Mouse (Mus musculus): ENCODE measurements at regions not wholly inside any gene's neighbourhood (a gene's known extent, or its start where the extent isn't known, plus 50 kb on each side); places are given as distances from the start of the nearest gene placed in this dataset.
"Not testable (repeated sequence)": the region's sequence is repeated elsewhere in the genome, so short reads cannot be mapped to it uniquely, and the experiment has no call there.

DNA sequence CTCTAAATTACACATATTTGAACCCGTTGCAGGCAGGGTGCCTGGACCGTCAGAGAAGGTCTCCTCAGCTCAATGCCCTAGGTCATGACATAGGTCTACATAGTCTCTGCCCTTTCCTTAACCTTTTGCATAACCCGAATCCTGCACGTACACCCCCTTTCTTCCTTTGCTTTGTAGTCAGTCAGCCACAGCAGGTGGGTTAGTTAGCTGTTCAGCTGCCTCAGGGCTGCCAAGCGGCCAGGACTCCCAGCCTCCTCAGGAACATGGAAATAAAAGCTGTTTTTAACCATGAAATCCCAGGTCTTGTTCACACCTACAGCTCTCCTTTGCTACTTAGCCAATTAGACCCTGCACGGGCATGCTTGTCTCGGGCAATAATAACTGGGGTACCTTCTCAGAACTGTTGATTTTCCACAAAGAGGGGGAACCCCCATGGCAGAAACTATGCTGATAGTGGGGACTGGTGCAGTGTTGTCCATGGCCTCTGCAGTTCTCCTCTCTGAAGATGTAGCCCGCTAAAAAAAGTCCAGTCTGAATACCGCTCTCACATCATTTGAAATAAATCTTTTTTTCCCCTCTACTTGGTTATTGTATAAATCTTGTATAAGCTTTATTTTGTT, 83.3 kb downstream of the Sik1 start:
- Histone ChIP-seq H3K36me3 (ENCODE audit: insufficient read depth, low read length) (no peaks in the 10 kb centered on the region), H3K9me3 (ENCODE audit: low read length) (no peaks in the 10 kb centered on the region), H3K4me3 (ENCODE audit: low read depth, low read length) (no peak overlapping the region), H3K9ac (replicated peaks; ENCODE audit: low read length, poor library complexity, severe bottlenecking) (no peak overlapping the region), H3K4me2 (ENCODE audit: low read depth, low read length, poor library complexity, severe bottlenecking) (no peak overlapping the region), H3K4me1 (ENCODE audit: insufficient read depth, low read length) (no peaks in the 10 kb centered on the region), H3K27me3 (ENCODE audit: insufficient read depth, low read length) (no peaks in the 10 kb centered on the region), H3K27ac (ENCODE audit: low read depth, low read length) (no peak overlapping the region)
- TF ChIP-seq CTCF (IDR thresholded peaks at IDR 0.05): no peak
- ATAC-seq (ENCODE audit: low FRiP score) (no peak), DNase-seq (ENCODE audit: low spot score) (no peak)
- WGBS: 49% methylated on average over 9 of the region's 9 CpGs

DNA sequence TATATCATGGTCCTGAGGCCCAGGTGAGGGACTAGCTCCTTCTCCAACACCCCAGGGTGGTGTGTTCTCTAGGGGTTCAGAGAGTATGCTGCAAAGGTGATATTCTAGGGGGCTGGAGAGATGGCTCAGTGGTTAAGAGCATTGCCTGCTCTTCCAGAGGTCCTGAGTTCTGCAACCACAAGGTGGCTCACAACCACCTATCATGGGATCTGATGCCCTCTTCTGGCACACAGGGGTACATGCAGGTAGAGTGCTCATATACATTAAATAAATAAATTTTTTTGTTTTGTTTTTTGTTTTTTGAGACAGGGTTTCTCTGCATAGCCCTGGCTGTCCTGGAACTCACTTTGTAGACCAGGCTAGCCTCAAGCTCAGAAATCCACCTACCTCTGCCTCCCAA, 81.7 kb downstream of the Sik1 start:
- H3K4me2 ChIP-seq (ENCODE audit: low read depth, low read length, poor library complexity, severe bottlenecking); ATAC-seq (ENCODE audit: low FRiP score); H3K4me1 ChIP-seq (ENCODE audit: insufficient read depth, low read length); H3K36me3 ChIP-seq (ENCODE audit: insufficient read depth, low read length); DNase-seq (ENCODE audit: low spot score); H3K4me3 ChIP-seq (ENCODE audit: low read depth, low read length); H3K27ac ChIP-seq (ENCODE audit: low read depth, low read length); H3K9ac ChIP-seq (replicated peaks; ENCODE audit: low read length, poor library complexity, severe bottlenecking); H3K9me3 ChIP-seq (ENCODE audit: low read length); H3K27me3 ChIP-seq (ENCODE audit: insufficient read depth, low read length): not testable (repeated sequence)
- TF ChIP-seq CTCF (IDR thresholded peaks at IDR 0.05): peak; percentile 36; the same call in 1 of the 2 replicates

DNA sequence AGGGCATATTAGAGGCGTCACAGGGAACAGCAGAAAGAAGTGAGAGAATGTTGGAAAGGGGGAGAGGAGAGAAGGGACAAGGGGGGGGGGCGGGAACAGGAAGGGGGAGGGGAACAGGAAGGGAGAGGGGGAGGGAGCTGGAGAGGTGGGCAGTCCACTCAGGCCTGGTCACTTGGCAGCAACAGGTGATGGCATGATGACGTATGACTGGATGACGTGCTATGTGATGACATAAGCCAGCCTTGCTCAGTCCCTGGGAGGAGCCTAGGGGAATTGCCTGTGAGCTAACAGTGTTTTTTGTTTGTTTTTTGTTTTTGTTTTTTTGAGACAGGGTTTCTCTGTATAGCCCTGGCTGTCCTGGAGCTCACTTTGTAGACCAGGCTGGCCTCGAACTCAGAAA, 80.6 kb downstream of the Sik1 start:
- Histone ChIP-seq H3K9me3 (ENCODE audit: low read length) (no peaks in the 10 kb centered on the region), H3K27me3 (ENCODE audit: insufficient read depth, low read length) (no peaks in the 10 kb centered on the region), H3K4me1 (ENCODE audit: insufficient read depth, low read length) (no peaks in the 10 kb centered on the region), H3K4me3 (ENCODE audit: low read depth, low read length) (no peak overlapping the region), H3K4me2 (ENCODE audit: low read depth, low read length, poor library complexity, severe bottlenecking) (no peak overlapping the region), H3K27ac (ENCODE audit: low read depth, low read length) (no peak overlapping the region), H3K9ac (replicated peaks; ENCODE audit: low read length, poor library complexity, severe bottlenecking) (no peak overlapping the region), H3K36me3 (ENCODE audit: insufficient read depth, low read length) (no peaks in the 10 kb centered on the region)
- WGBS: 90% methylated on average over 4 of the region's 5 CpGs
- DNase-seq (ENCODE audit: low spot score) (no peak), ATAC-seq (ENCODE audit: low FRiP score) (no peak)
- no peak for TF ChIP-seq CTCF (IDR thresholded peaks at IDR 0.05)

DNA sequence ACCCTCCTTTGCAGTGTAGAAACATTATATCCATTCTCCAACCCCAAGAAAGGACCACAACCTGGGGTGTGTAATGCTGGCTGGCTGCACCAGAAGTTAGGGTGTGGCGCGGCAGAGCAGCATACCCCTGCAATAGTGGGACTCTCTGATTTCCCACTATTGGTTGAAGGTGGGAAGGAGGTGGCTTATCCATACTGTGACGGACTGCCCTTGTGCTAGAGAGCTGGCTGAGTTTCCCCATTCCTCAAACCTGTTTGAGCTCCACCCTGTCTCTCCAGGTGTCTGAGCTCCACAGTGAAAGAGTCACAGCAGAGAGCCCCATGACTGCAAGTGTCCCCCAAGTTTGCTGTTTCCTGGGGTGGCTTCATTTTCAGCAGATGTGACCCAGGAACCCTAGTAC, 79.6 kb downstream of the Sik1 start:
- 91% methylated on average over 3 of the region's 3 CpGs for WGBS
- ATAC-seq (ENCODE audit: low FRiP score): no peak
- Histone ChIP-seq H3K9me3 (ENCODE audit: low read length) (no peaks in the 10 kb centered on the region), H3K4me1 (ENCODE audit: insufficient read depth, low read length) (no peaks in the 10 kb centered on the region), H3K4me2 (ENCODE audit: low read depth, low read length, poor library complexity, severe bottlenecking) (no peak overlapping the region), H3K36me3 (ENCODE audit: insufficient read depth, low read length) (no peaks in the 10 kb centered on the region), H3K9ac (replicated peaks; ENCODE audit: low read length, poor library complexity, severe bottlenecking) (no peak overlapping the region), H3K27me3 (ENCODE audit: insufficient read depth, low read length) (no peaks in the 10 kb centered on the region), H3K4me3 (ENCODE audit: low read depth, low read length) (no peak overlapping the region), H3K27ac (ENCODE audit: low read depth, low read length) (no peak overlapping the region)
- no peak for TF ChIP-seq CTCF (IDR thresholded peaks at IDR 0.05)
- no peak for DNase-seq (ENCODE audit: low spot score)

DNA sequence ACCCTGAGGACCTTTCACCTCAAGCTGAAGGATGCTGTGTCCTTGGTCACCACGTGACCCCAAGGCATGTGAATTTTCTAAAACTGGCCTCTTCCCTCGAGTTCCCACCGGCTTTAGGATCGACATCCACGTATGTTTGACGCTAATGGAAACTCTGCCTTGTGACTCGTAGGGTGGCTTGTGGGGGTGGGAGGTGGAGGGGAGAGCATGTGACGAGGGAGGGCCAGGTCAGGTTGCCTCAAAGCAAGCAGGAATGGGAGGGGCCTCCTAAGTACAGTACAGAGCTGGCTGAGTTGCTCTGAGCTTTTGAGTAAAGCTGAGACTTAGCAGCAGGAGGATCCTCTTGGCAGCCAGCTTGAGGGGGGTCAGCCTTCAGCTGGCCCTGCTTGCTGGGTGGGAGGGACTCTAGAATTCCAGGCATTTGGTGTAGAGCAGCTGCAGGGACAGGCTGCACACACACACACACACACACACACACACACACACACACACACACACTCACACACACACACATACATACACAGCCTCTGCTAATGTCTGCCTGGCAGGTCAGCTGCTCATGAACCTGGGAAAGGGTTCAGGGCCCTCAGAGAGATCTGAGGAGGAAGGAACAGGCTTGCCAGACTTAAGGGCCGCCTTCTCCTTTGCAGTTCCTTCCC, 78.5 kb downstream of the Sik1 start:
- no peak overlapping the region; the same call in 1 of the 2 replicates for H3K27ac ChIP-seq (ENCODE audit: low read depth, low read length)
- WGBS: 55% methylated on average over 9 of the region's 9 CpGs
- H3K4me1 ChIP-seq (ENCODE audit: insufficient read depth, low read length): no peaks in the 10 kb centered on the region
- H3K4me3 ChIP-seq (ENCODE audit: low read depth, low read length): no peak overlapping the region
- ATAC-seq (ENCODE audit: low FRiP score) (peak; percentile 38; the same call in 1 of the 2 replicates), DNase-seq (ENCODE audit: low spot score) (peak; percentile 70)
- H3K36me3 ChIP-seq (ENCODE audit: insufficient read depth, low read length): no peaks in the 10 kb centered on the region
- H3K9me3 ChIP-seq (ENCODE audit: low read length): no peaks in the 10 kb centered on the region
- TF ChIP-seq CTCF (IDR thresholded peaks at IDR 0.05): no peak
- no peaks in the 10 kb centered on the region for H3K27me3 ChIP-seq (ENCODE audit: insufficient read depth, low read length)
- no peak overlapping the region for H3K9ac ChIP-seq (replicated peaks; ENCODE audit: low read length, poor library complexity, severe bottlenecking)
- H3K4me2 ChIP-seq (ENCODE audit: low read depth, low read length, poor library complexity, severe bottlenecking): no peak overlapping the region

DNA sequence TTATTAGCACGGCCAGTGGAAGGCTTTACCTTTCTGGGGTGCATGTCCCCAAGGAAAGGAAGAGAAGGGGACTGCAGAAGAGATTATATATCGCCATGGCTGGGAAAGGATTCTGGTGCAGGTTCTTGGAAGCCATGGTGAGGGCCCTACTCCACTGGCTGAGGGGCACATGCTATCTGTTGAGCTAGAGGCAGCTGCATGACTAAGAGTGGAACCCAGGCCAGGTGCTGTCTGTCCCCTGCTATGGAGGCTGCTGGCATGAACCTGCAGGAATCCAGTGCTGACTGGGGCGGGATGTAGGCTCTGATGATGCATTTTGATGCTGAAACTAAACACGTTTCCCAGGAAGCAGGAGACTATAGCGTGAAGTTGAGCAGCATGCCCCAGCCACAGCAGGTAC, 77.9 kb downstream of the Sik1 start:
- no peaks in the 10 kb centered on the region for H3K4me1 ChIP-seq (ENCODE audit: insufficient read depth, low read length)
- no peaks in the 10 kb centered on the region for H3K27me3 ChIP-seq (ENCODE audit: insufficient read depth, low read length)
- DNase-seq (ENCODE audit: low spot score) (no peak), ATAC-seq (ENCODE audit: low FRiP score) (no peak)
- TF ChIP-seq CTCF (IDR thresholded peaks at IDR 0.05): no peak
- no peak overlapping the region for H3K4me2 ChIP-seq (ENCODE audit: low read depth, low read length, poor library complexity, severe bottlenecking)
- no peaks in the 10 kb centered on the region for H3K9me3 ChIP-seq (ENCODE audit: low read length)
- no peak overlapping the region; the same call in 1 of the 2 replicates for H3K27ac ChIP-seq (ENCODE audit: low read depth, low read length)
- H3K36me3 ChIP-seq (ENCODE audit: insufficient read depth, low read length): no peaks in the 10 kb centered on the region
- H3K4me3 ChIP-seq (ENCODE audit: low read depth, low read length): no peak overlapping the region
- H3K9ac ChIP-seq (replicated peaks; ENCODE audit: low read length, poor library complexity, severe bottlenecking): no peak overlapping the region
- 74% methylated on average over 5 of the region's 5 CpGs for WGBS
